Mouse (Mus musculus) CD4-positive helper T cell, adult 2 months (primary cell): ENCODE measurements at regions not wholly inside any gene's neighbourhood (a gene's known extent, or its start where the extent isn't known, plus 50 kb on each side); places are given as distances from the start of the nearest gene placed in this dataset.

Experiments used
- DNase-seq: peaks from one replicate; pipeline ENCODE4 v3.0.0-alpha.2; 2012; ENCODE audit warnings: low read depth, missing footprints, low spot score

GRCm38 (mm10) chr14:76868831-76869230 is 167.7 kb upstream of the Ccdc122 start:
- no peak for DNase-seq

- DNase-seq, result no peak
Measured at GRCm38 (mm10) chr14:76868131-76868530, 168.4 kb upstream of the Ccdc122 start.

GRCm38 (mm10) chr14:76864664-76865063 is 171.9 kb upstream of the Ccdc122 start:
- DNase-seq, result no peak

GRCm38 (mm10) chr14:76863035-76863706 is 173.4 kb upstream of the Ccdc122 start:
- no peak for DNase-seq

GRCm38 (mm10) chr14:76858396-76858795 is 178.2 kb upstream of the Ccdc122 start:
- no peak for DNase-seq

- DNase-seq, result no peak
Measured at GRCm38 (mm10) chr14:76857196-76857773, 179.3 kb upstream of the Ccdc122 start.

GRCm38 (mm10) chr14:76856591-76856990 is 180.0 kb upstream of the Ccdc122 start:
- DNase-seq, result no peak

GRCm38 (mm10) chr14:76854965-76855364 is 181.6 kb upstream of the Ccdc122 start:
- DNase-seq, result no peak

GRCm38 (mm10) chr14:76851473-76852214 is 184.9 kb upstream of the Ccdc122 start:
- peak; percentile 3 for DNase-seq

GRCm38 (mm10) chr14:76850641-76851040 is 185.9 kb upstream of the Ccdc122 start:
- no peak for DNase-seq

- no peak for DNase-seq
Measured at GRCm38 (mm10) chr14:76850051-76850450, 186.5 kb upstream of the Ccdc122 start.

GRCm38 (mm10) chr14:76849636-76850035 is 186.9 kb upstream of the Ccdc122 start:
- DNase-seq, result no peak

GRCm38 (mm10) chr14:76849071-76849470 is 187.5 kb upstream of the Ccdc122 start:
- no peak for DNase-seq

- no peak for DNase-seq
Measured at GRCm38 (mm10) chr14:76845706-76846105, 190.9 kb upstream of the Ccdc122 start.

GRCm38 (mm10) chr14:76844717-76845116 is 191.9 kb upstream of the Ccdc122 start:
- no peak for DNase-seq

GRCm38 (mm10) chr14:76837583-76838220 is 198.9 kb upstream of the Ccdc122 start:
- DNase-seq, result no peak

GRCm38 (mm10) chr14:76836926-76837516 is 199.6 kb upstream of the Ccdc122 start:
- no peak for DNase-seq

GRCm38 (mm10) chr14:76836271-76836670 is 200.3 kb upstream of the Ccdc122 start:
- no peak for DNase-seq

GRCm38 (mm10) chr14:76834084-76834483 is 202.5 kb upstream of the Ccdc122 start:
- DNase-seq, result no peak

- DNase-seq, result no peak
Measured at GRCm38 (mm10) chr14:76829161-76829510, 207.4 kb upstream of the Ccdc122 start.

GRCm38 (mm10) chr14:76828453-76829160 is 208.0 kb upstream of the Ccdc122 start:
- no peak for DNase-seq
